Mouse (Mus musculus) heart, postnatal 14 days (tissue): ENCODE measurements around the gene Sp3. TPM values are rescaled to one million over a fixed set of nuclear protein-coding genes. Genes with fewer than 3 reads are reported as not detected.

Experiments used
- microRNA-seq, 2 experiments: library from miRNA; unstranded; fragments of <30 nt; microRNA quantifications; one replicate each; pipeline ENCODE4 v1.2.0; 2021 to 2022
- total RNA-seq, 2 experiments: library from RNA; stranded (reverse); gene quantifications; 2 replicates each; pipeline ENCODE4 v1.2.3; 2021

Sp3 gene
- total RNA-seq, 2 experiments from 2014 or later, result 43.8 TPM

Small RNAs within 50 kb of the gene (microRNA-seq; reads per million reads assigned to microRNA genes)
- 0 reads per million in 2 experiments for gene Gm25960

Other genes starting within 250 kb of the Sp3 start
- not detected for gene Gm11084, start 6.3 kb upstream of the Sp3 start, total RNA-seq
- 10 to 100 TPM; 48.0 to 50.7 TPM for gene Ola1, start 238.5 kb upstream of the Sp3 start, total RNA-seq